In the genomic region with DNA sequence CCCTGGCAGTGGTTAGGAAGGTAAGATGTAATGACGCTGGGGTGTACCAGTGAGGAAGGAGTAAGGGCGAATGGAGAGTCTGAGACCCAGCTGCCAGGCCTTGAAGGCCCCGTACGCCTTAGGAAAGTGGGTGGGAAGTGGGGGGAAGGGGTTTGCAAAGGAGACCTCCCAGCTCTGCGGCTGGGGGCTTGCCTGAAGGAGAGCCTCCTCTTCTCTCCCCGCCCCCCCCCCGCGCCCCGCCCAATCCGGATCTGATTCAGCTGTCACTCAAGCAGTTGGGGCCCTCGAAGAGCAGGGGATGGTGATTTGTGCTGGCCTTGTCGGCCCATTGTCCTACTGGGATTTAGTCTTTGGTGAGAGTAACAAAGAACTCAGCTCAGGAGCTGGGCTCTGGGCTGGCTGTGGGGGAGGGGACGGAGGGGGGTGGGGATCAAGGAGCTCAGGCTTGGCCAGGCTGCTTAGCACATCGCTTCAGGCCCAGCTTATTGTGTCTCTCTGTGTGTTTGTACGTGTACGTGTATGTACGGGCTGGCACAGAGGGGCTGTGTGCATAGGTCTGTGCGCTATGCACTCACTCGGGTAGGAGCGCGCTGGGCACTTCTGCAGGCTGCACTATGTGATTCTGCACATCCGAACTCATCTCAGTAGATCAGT, we compare ENCODE assay signal across 9 mouse cellular contexts.
DNase-seq lines count a peak whose midpoint lies in the region; ATAC-seq and TF ChIP-seq lines count a peak whose summit lies in the region.
"Had no signal": no experiment of that assay in that cellular context is flagged by ENCODE, and none has a peak within 500 bp of the region (broad histone marks: within the 10 kb centered on the region; RNA-seq: fewer than 3 reads in every experiment).

No protein-coding gene starts in this region.

- peak; percentile 87 for ATAC-seq in forebrain, embryonic 16.5 days
- peak; percentile 93 for ATAC-seq in midbrain, embryonic 14.5 days (ENCODE audit: low FRiP score, low TSS enrichment)

- intact Hi-C loops in heart, postnatal 36 days (cut with DNase I), result no loop called here

- H3K36me3 ChIP-seq in heart, embryonic 10.5 days, result no peaks in the 10 kb centered on the region
- no peaks in the 10 kb centered on the region for H3K36me3 ChIP-seq in ES-E14 (ENCODE audit: control insufficient read depth, insufficient read depth, low read length, poor library complexity, severe bottlenecking)
- no peaks in the 10 kb centered on the region for H3K36me3 ChIP-seq in forebrain, embryonic 16.5 days (ENCODE audit: control insufficient read depth, insufficient read depth)
- H3K36me3 ChIP-seq in midbrain, embryonic 14.5 days (ENCODE audit: control insufficient read depth, insufficient read depth, low read length), result no peaks in the 10 kb centered on the region

- in situ Hi-C loops in ES-E14 (cut with MboI; ENCODE audit: low sequenced_read_pairs in 2 of 2, unreplicated experiment in 2 of 2), result no loop called here

- peak overlapping the region; percentile 44 for H3K4me2 ChIP-seq in forebrain, embryonic 16.5 days (ENCODE audit: low read length)
- H3K4me2 ChIP-seq in midbrain, embryonic 14.5 days (ENCODE audit: low read length), result peak overlapping the region; percentile 43

- no peaks in the 10 kb centered on the region for H3K9me3 ChIP-seq in heart, embryonic 10.5 days
- H3K9me3 ChIP-seq in ES-E14 (ENCODE audit: control insufficient read depth, insufficient read depth, low read depth, low read length), result no peaks in the 10 kb centered on the region
- no peaks in the 10 kb centered on the region for H3K9me3 ChIP-seq in forebrain, embryonic 16.5 days (ENCODE audit: control insufficient read depth, low read length)
- no peaks in the 10 kb centered on the region for H3K9me3 ChIP-seq in midbrain, embryonic 14.5 days (ENCODE audit: control insufficient read depth, low read length)

- 4% methylated on average over 19 of the region's 22 CpGs for WGBS in heart, embryonic 10.5 days
- WGBS in forebrain, embryonic 16.5 days, result 1% methylated on average over 19 of the region's 22 CpGs
- WGBS in midbrain, embryonic 14.5 days, result under 1% methylated on average over 20 of the region's 22 CpGs

- H3K4me3 ChIP-seq in heart, embryonic 10.5 days, result peak overlapping the region; percentile 45
- peak overlapping the region; percentile 40 to 44; a peak in 3 of 4 replicates for H3K4me3 ChIP-seq in ES-E14 (ENCODE audit: insufficient read depth in 1 of 2, low read depth in 1 of 2, low read length in 2 of 2, poor library complexity in 1 of 2, severe bottlenecking in 1 of 2)
- H3K4me3 ChIP-seq in forebrain, embryonic 16.5 days (replicated peaks; ENCODE audit: low read length), result peak overlapping the region; percentile 29
- no peak overlapping the region for H3K4me3 ChIP-seq in midbrain, embryonic 14.5 days (replicated peaks; ENCODE audit: low read depth, low read length)
- H3K4me3 ChIP-seq: gastrocnemius, adult 2 months had no signal

- DNase-seq in heart, embryonic 10.5 days (ENCODE audit: low spot score), result no peak
- DNase-seq in heart, postnatal 36 days, result no peak
- DNase-seq in ES-E14 (ENCODE audit: low read depth, low spot score), result no peak
- DNase-seq in midbrain, embryonic 14.5 days, result peak; percentile 85
- DNase-seq in adrenal gland, postnatal 10 days, result no peak
- no peak for DNase-seq in thymus, adult 18-20 months
- no peak for DNase-seq in layer of hippocampus, postnatal 25 days (ENCODE audit: extremely low spot score in 1 of 2, low spot score in 1 of 2)
- DNase-seq: gastrocnemius, adult 2 months had no signal

- H3K9ac ChIP-seq in ES-E14 (ENCODE audit: insufficient read depth, low read depth, low read length, poor library complexity, severe bottlenecking), result peak overlapping the region; percentile 55; the same call in 1 of the 2 replicates
- H3K9ac ChIP-seq in forebrain, embryonic 16.5 days (replicated peaks; ENCODE audit: low read depth, low read length), result peak overlapping the region; percentile 57
- H3K9ac ChIP-seq in midbrain, embryonic 14.5 days (replicated peaks; ENCODE audit: low read length), result peak overlapping the region; percentile 34; the same call in 1 of the 2 replicates

- peak overlapping the region; percentile 64 for H3K27ac ChIP-seq in heart, embryonic 10.5 days
- no peak overlapping the region; the same call in 1 of the 2 replicates for H3K27ac ChIP-seq in ES-E14 (ENCODE audit: insufficient read depth, low read depth, low read length, poor library complexity, severe bottlenecking)
- H3K27ac ChIP-seq in forebrain, embryonic 16.5 days (ENCODE audit: low read length), result peak overlapping the region; percentile 85
- peak overlapping the region; percentile 87 for H3K27ac ChIP-seq in midbrain, embryonic 14.5 days (replicated peaks; ENCODE audit: low read depth, low read length)
- H3K27ac ChIP-seq: gastrocnemius, adult 2 months had no signal

- H3K27me3 ChIP-seq in heart, embryonic 10.5 days (ENCODE audit: insufficient read depth, poor library complexity, severe bottlenecking), result peaks cover 12% of the 10 kb centered on the region; the same call in 1 of the 2 replicates
- no peaks in the 10 kb centered on the region for H3K27me3 ChIP-seq in forebrain, embryonic 16.5 days (replicated peaks; ENCODE audit: control insufficient read depth, insufficient read depth, low read length)
- H3K27me3 ChIP-seq in midbrain, embryonic 14.5 days (ENCODE audit: control insufficient read depth, insufficient read depth, low read length), result 0 out of 2 replicates have a peak, but pooled peaks cover 4% of the 10 kb centered on the region

- H3K4me1 ChIP-seq in heart, embryonic 10.5 days, result peaks cover 16% of the 10 kb centered on the region
- peaks cover 4 to 12% of the 10 kb centered on the region in 2 experiments; a peak in 2 of 4 replicates for H3K4me1 ChIP-seq in ES-E14 (ENCODE audit: control insufficient read depth in 2 of 2, insufficient read depth in 2 of 2, low read length in 2 of 2, poor library complexity in 1 of 2)
- peaks cover 19% of the 10 kb centered on the region for H3K4me1 ChIP-seq in forebrain, embryonic 16.5 days (replicated peaks; ENCODE audit: control insufficient read depth, insufficient read depth, low read length)
- peaks cover 22% of the 10 kb centered on the region for H3K4me1 ChIP-seq in midbrain, embryonic 14.5 days (ENCODE audit: control insufficient read depth, insufficient read depth, low read length)

TF ChIP-seq in ES-E14, 5 proteins besides CTCF, POLR2A, EP300 and RAD21:
- TF ChIP-seq CHD2 (IDR thresholded peaks at IDR 0.05; ENCODE audit: low read depth, low read length), result no peak
- no peak for TF ChIP-seq MAFK (IDR thresholded peaks at IDR 0.05; ENCODE audit: insufficient read depth, low read depth, low read length)
- no peak for TF ChIP-seq ZC3H11A (IDR thresholded peaks at IDR 0.05; ENCODE audit: borderline replicate concordance, low read depth, low read length)
- no peak for TF ChIP-seq ZNF384 (IDR thresholded peaks at IDR 0.05; ENCODE audit: low read depth, low read length)
- no peak for TF ChIP-seq HCFC1 (IDR thresholded peaks at IDR 0.05; ENCODE audit: borderline replicate concordance, insufficient read depth, low read length)
